Mouse (Mus musculus) liver (tissue): ENCODE data around the gene Prdx6b.

Experiments
- DNase-seq: peaks from one replicate; pipeline ENCODE4 v3.0.0-alpha.2; 2020; ENCODE audit warnings: mixed read lengths

The Prdx6b gene

GRCm38 (mm10) chr2:80327272-80327671, 35.0 kb downstream of the Prdx6b start:
- DNase-seq, result no peak

GRCm38 (mm10) chr2:80328961-80329653, 36.8 kb downstream of the Prdx6b start:
- DNase-seq, result no peak

GRCm38 (mm10) chr2:80340537-80340936, 48.3 kb downstream of the Prdx6b start:
- DNase-seq, result no peak
